Mouse (Mus musculus): ENCODE measurements around the gene Stim2.

The Stim2 gene

GRCm38 (mm10) chr5:53995316-53995715 is 3.0 kb upstream of the Stim2 start:
- peak; percentile 94 for DNase-seq

GRCm38 (mm10) chr5:53996822-53997221 is 1.5 kb upstream of the Stim2 start:
- DNase-seq = no peak

- DNase-seq = peak; percentile 85
These were observed 603 bp downstream of the Stim2 start for GRCm38 (mm10) chr5:53998743-53999460.

- no peak for DNase-seq
These were observed 1.1 kb downstream of the Stim2 start for GRCm38 (mm10) chr5:53999461-53999770.

- DNase-seq = no peak
These were observed 1.5 kb downstream of the Stim2 start for GRCm38 (mm10) chr5:53999831-54000230.

GRCm38 (mm10) chr5:54001021-54001420 is 2.7 kb downstream of the Stim2 start:
- no peak for DNase-seq

GRCm38 (mm10) chr5:54005111-54005864 is 7.0 kb downstream of the Stim2 start:
- no peak for DNase-seq

- no peak for DNase-seq
These were observed 7.5 kb downstream of the Stim2 start for GRCm38 (mm10) chr5:54005865-54006225.

- no peak for DNase-seq
These were observed 8.5 kb downstream of the Stim2 start for GRCm38 (mm10) chr5:54006845-54007244.

- no peak for DNase-seq
These were observed 9.3 kb downstream of the Stim2 start for GRCm38 (mm10) chr5:54007617-54008016.

- no peak for DNase-seq
These were observed 15.0 kb downstream of the Stim2 start for GRCm38 (mm10) chr5:54013271-54013670.

GRCm38 (mm10) chr5:54017143-54017542 is 18.8 kb downstream of the Stim2 start:
- no peak for DNase-seq

GRCm38 (mm10) chr5:54018856-54019255 is 20.6 kb downstream of the Stim2 start:
- no peak for DNase-seq

GRCm38 (mm10) chr5:54019546-54019945 is 21.2 kb downstream of the Stim2 start:
- DNase-seq = no peak

- no peak for DNase-seq
These were observed 26.3 kb downstream of the Stim2 start for GRCm38 (mm10) chr5:54024610-54025009.

GRCm38 (mm10) chr5:54025630-54026029 is 27.3 kb downstream of the Stim2 start:
- no peak for DNase-seq

- no peak for DNase-seq
These were observed 34.9 kb downstream of the Stim2 start for GRCm38 (mm10) chr5:54033217-54033616.

GRCm38 (mm10) chr5:54034680-54035079 is 36.4 kb downstream of the Stim2 start:
- DNase-seq = no peak

GRCm38 (mm10) chr5:54038615-54039014 is 40.3 kb downstream of the Stim2 start:
- no peak for DNase-seq

GRCm38 (mm10) chr5:54040527-54040926 is 42.2 kb downstream of the Stim2 start:
- no peak for DNase-seq

- no peak for DNase-seq
These were observed 43.7 kb downstream of the Stim2 start for GRCm38 (mm10) chr5:54042013-54042412.

- no peak for DNase-seq
These were observed 47.2 kb downstream of the Stim2 start for GRCm38 (mm10) chr5:54045523-54045922.

GRCm38 (mm10) chr5:54046432-54046831 is 48.1 kb downstream of the Stim2 start:
- DNase-seq = no peak

GRCm38 (mm10) chr5:54049145-54049733 is 50.9 kb downstream of the Stim2 start:
- no peak for DNase-seq

Measured in cerebellum, adult 9-11 months (tissue).